Comparison of ENCODE assay signal across 10 mouse cellular contexts in the genomic region with DNA sequence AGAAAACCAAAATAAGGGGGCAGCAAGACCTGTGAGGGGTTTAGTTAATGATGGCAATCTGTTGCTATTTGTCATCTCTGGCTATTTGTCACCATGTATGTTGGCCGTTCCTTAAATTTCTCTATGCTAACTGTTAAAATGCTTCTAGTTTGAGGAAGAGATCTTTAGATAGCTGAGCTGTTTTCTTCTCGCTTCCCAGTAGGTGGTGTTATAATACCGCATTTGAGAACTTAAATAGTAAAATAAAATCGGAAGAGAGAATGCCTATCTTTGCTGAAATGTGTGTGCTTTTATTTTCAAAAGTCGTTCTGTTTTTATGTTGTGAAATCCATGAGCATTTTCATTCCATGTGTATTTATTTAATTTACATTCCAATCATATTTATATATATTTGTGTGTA.
DNase-seq lines count a peak whose midpoint lies in the region; ATAC-seq and TF ChIP-seq lines count a peak whose summit lies in the region.
"Had no signal": no experiment of that assay in that cellular context is flagged by ENCODE, and none has a peak within 500 bp of the region (broad histone marks: within the 10 kb centered on the region; RNA-seq: fewer than 3 reads in every experiment).

No protein-coding gene starts in this region.

- no peaks in the 10 kb centered on the region for H3K4me1 ChIP-seq in cortical plate, adult 2 months (ENCODE audit: control insufficient read depth, insufficient read depth, low read length)
- peaks cover 4% of the 10 kb centered on the region; the same call in 1 of the 2 replicates for H3K4me1 ChIP-seq in midbrain, embryonic 11.5 days (ENCODE audit: control insufficient read depth, insufficient read depth, low read length)

- no peak overlapping the region for H3K4me3 ChIP-seq in gastrocnemius, adult 2 months
- H3K4me3 ChIP-seq in cortical plate, adult 2 months (ENCODE audit: insufficient read depth, low read length) = no peak overlapping the region
- no peak overlapping the region for H3K4me3 ChIP-seq in midbrain, embryonic 11.5 days (ENCODE audit: low read depth, low read length)

- 39% methylated on average over 5 of the region's 5 CpGs for WGBS in midbrain, embryonic 11.5 days

- no peak for DNase-seq in gastrocnemius, adult 2 months
- DNase-seq in gastrocnemius, postnatal 14 days = no peak
- DNase-seq in A20 (ENCODE audit: low read depth, low spot score) = peak; percentile 42
- peak; percentile 88 for DNase-seq in midbrain, embryonic 11.5 days (ENCODE audit: low spot score, missing footprints)
- DNase-seq in thymus, adult 18-20 months = no peak
- no peak for DNase-seq in ovary, postnatal 14 days (ENCODE audit: low spot score)
- no peak for DNase-seq in thymus, postnatal 10 days (ENCODE audit: low spot score in 2 of 2)
- DNase-seq: cerebellum, adult 8-10 months had no signal

- no peaks in the 10 kb centered on the region for H3K27me3 ChIP-seq in midbrain, embryonic 11.5 days (ENCODE audit: control insufficient read depth, insufficient read depth, low read length)

- no peaks in the 10 kb centered on the region for H3K36me3 ChIP-seq in midbrain, embryonic 11.5 days (ENCODE audit: control insufficient read depth, insufficient read depth, low read length)
- H3K36me3 ChIP-seq: G1E had no signal

- no peak for TF ChIP-seq POLR2A in cortical plate, adult 2 months (IDR thresholded peaks at IDR 0.05; ENCODE audit: extremely low read depth, insufficient read depth, low read length)

- no peak overlapping the region for H3K4me2 ChIP-seq in midbrain, embryonic 11.5 days

- peak; percentile 63 for TF ChIP-seq CTCF in gastrocnemius, adult 2 months (IDR thresholded peaks at IDR 0.05)
- TF ChIP-seq CTCF in cortical plate, adult 2 months (IDR thresholded peaks at IDR 0.05; ENCODE audit: extremely low read depth, insufficient read depth, low read length) = peak; percentile 16; the same call in 1 of the 2 replicates

- no peak for ATAC-seq in midbrain, embryonic 11.5 days (ENCODE audit: low FRiP score)

- H3K9ac ChIP-seq in midbrain, embryonic 11.5 days (ENCODE audit: low read length) = no peak overlapping the region

- H3K27ac ChIP-seq in gastrocnemius, adult 2 months = no peak overlapping the region
- no peak overlapping the region for H3K27ac ChIP-seq in cortical plate, adult 2 months (ENCODE audit: insufficient read depth, low read length)
- H3K27ac ChIP-seq in midbrain, embryonic 11.5 days (ENCODE audit: low read depth, low read length) = no peak overlapping the region

- H3K9me3 ChIP-seq in midbrain, embryonic 11.5 days (ENCODE audit: control insufficient read depth, low read length) = no peaks in the 10 kb centered on the region
- H3K9me3 ChIP-seq: G1E had no signal

- intact Hi-C loops in gastrocnemius, adult 2 months (cut with DNase I) = loop anchor here (1.0 kb wide), 1 partner anchor 22 kb away; no protein-coding TSS in a partner anchor
- intact Hi-C loops in gastrocnemius, postnatal 14 days (cut with DNase I; ENCODE audit: low total_unique reads) = loop anchor here (10.0 kb wide), 1 partner anchor 316 kb away; no protein-coding TSS in a partner anchor

Comparison
In these comparisons a context has a peak if more than half of its experiments do, and no peak if none do; other contexts are left out.
1. DNase-seq: peak in A20 (single experiment) and midbrain, embryonic 11.5 days (single experiment); none in gastrocnemius, adult 2 months (single experiment), gastrocnemius, postnatal 14 days (single experiment), thymus, adult 18-20 months (0 of 2), ovary, postnatal 14 days (single experiment) and thymus, postnatal 10 days (0 of 2).